ENCODE assay signal across 26 mouse cellular contexts in the genomic region with DNA sequence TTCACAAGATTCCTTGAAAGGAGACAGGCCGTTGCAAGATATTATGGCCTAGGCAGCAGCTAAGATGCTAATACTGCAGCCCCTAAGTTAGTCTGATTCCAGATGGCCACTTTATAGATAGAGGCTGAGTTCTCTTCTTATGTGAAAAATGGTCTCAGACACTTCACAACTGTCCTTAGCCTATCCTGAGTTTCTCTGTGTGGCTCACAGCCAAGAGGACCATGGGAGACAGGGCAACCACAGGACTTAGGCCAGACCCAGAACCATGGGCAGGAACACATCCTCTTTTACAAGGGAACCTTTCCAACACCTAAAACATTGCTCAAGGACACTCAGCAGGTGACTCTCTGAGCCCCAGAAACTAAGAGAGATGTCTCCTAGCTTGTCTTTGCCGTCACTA. TPM values are rescaled to one million over a fixed set of nuclear protein-coding genes. Genes with fewer than 3 reads are reported as not detected.
DNase-seq lines count a peak whose midpoint lies in the region.
"Had no signal": no experiment of that assay in that cellular context is flagged by ENCODE, and none has a peak within 500 bp of the region (broad histone marks: within the 10 kb centered on the region; RNA-seq: fewer than 3 reads in every experiment).

No protein-coding gene starts in this region.

- DNase-seq in adrenal gland, postnatal 10 days: peak; percentile 25
- no peak for DNase-seq in adrenal gland, adult 2 months
- DNase-seq in cerebellum, postnatal 10 days: peak; percentile 38 to 52
- DNase-seq in cerebellum, adult 9-11 months: no peak
- DNase-seq in cerebellum, postnatal 25 days: peak; percentile 27 to 46
- DNase-seq in cerebellum, adult 9-10 months: no peak
- DNase-seq in kidney, postnatal 10 days: peak; percentile 10
- DNase-seq in kidney, postnatal 14 days: no peak
- DNase-seq: adrenal gland, adult 8-10 months; B cell, adult 2 months; cerebellum, adult 11-12 months; forebrain, postnatal 0 days had no signal

RNA-seq across cellular contexts. Expression of a gene that starts 3.3 kb away (rescaled TPM):
- total RNA-seq in adrenal gland, postnatal 10 days (2021): not detected
- not detected for total RNA-seq in adrenal gland, adult 2 months (2021)
- not detected in 2 replicates for polyA plus RNA-seq in adrenal gland, adult 2 months (2012; rRNA removed)
- total RNA-seq: adrenal gland, adult 8-10 months; adrenal gland, postnatal 36 days; CH12.LX; forebrain, postnatal 0 days; G1E; gastrocnemius, adult 18-20 months had no signal
- polyA plus RNA-seq: activated CD4-positive, CD25-positive, alpha-beta regulatory T cell, adult 4 months; CD4-positive, CD25-positive, alpha-beta regulatory T cell, adult 4 months; cortical plate, adult 2 months; embryonic facial prominence, embryonic 10.5 days; embryonic facial prominence, embryonic 12.5 days; embryonic facial prominence, embryonic 14.5 days; forebrain, embryonic 11.5 days; forebrain, embryonic 13.5 days; forebrain, embryonic 15.5 days; forebrain, postnatal 0 days; G1E; Patski had no signal

RNA-seq across cellular contexts. Expression of a gene that starts 8.1 kb away (rescaled TPM):
- total RNA-seq in adrenal gland, postnatal 10 days (2021): not detected
- total RNA-seq in adrenal gland, adult 2 months (2021): not detected
- not detected in 2 replicates for polyA plus RNA-seq in adrenal gland, adult 2 months (2012; rRNA removed)
- total RNA-seq: adrenal gland, adult 8-10 months; adrenal gland, postnatal 36 days; CH12.LX; forebrain, postnatal 0 days; G1E; gastrocnemius, adult 18-20 months had no signal
- polyA plus RNA-seq: activated CD4-positive, CD25-positive, alpha-beta regulatory T cell, adult 4 months; CD4-positive, CD25-positive, alpha-beta regulatory T cell, adult 4 months; cortical plate, adult 2 months; embryonic facial prominence, embryonic 10.5 days; embryonic facial prominence, embryonic 12.5 days; embryonic facial prominence, embryonic 14.5 days; forebrain, embryonic 11.5 days; forebrain, embryonic 13.5 days; forebrain, embryonic 15.5 days; forebrain, postnatal 0 days; G1E; Patski had no signal

RNA-seq across cellular contexts. Expression of a gene that starts 8.6 kb away (rescaled TPM):
- not detected for total RNA-seq in adrenal gland, postnatal 10 days (2021)
- total RNA-seq in adrenal gland, adult 2 months (2021): not detected
- polyA plus RNA-seq in adrenal gland, adult 2 months (2012; rRNA removed): not detected in 2 replicates
- total RNA-seq: adrenal gland, adult 8-10 months; adrenal gland, postnatal 36 days; CH12.LX; forebrain, postnatal 0 days; G1E; gastrocnemius, adult 18-20 months had no signal
- polyA plus RNA-seq: activated CD4-positive, CD25-positive, alpha-beta regulatory T cell, adult 4 months; CD4-positive, CD25-positive, alpha-beta regulatory T cell, adult 4 months; cortical plate, adult 2 months; embryonic facial prominence, embryonic 10.5 days; embryonic facial prominence, embryonic 12.5 days; embryonic facial prominence, embryonic 14.5 days; forebrain, embryonic 11.5 days; forebrain, embryonic 13.5 days; forebrain, embryonic 15.5 days; forebrain, postnatal 0 days; G1E; Patski had no signal

RNA-seq across cellular contexts. Expression of a gene that starts 36.7 kb away (rescaled TPM):
- total RNA-seq in adrenal gland, postnatal 10 days (2021): not detected
- total RNA-seq in adrenal gland, adult 2 months (2021): not detected
- not detected in 2 replicates for polyA plus RNA-seq in adrenal gland, adult 2 months (2012; rRNA removed)
- total RNA-seq: adrenal gland, adult 8-10 months; adrenal gland, postnatal 36 days; CH12.LX; forebrain, postnatal 0 days; G1E; gastrocnemius, adult 18-20 months had no signal
- polyA plus RNA-seq: activated CD4-positive, CD25-positive, alpha-beta regulatory T cell, adult 4 months; CD4-positive, CD25-positive, alpha-beta regulatory T cell, adult 4 months; cortical plate, adult 2 months; embryonic facial prominence, embryonic 10.5 days; embryonic facial prominence, embryonic 12.5 days; embryonic facial prominence, embryonic 14.5 days; forebrain, embryonic 11.5 days; forebrain, embryonic 13.5 days; forebrain, embryonic 15.5 days; forebrain, postnatal 0 days; G1E; Patski had no signal

RNA-seq across cellular contexts. Expression of a gene that starts 42.1 kb away (rescaled TPM):
- not detected for total RNA-seq in adrenal gland, postnatal 10 days (2021)
- not detected for total RNA-seq in adrenal gland, adult 2 months (2021)
- not detected in 2 replicates for polyA plus RNA-seq in adrenal gland, adult 2 months (2012; rRNA removed)
- total RNA-seq: adrenal gland, adult 8-10 months; adrenal gland, postnatal 36 days; CH12.LX; forebrain, postnatal 0 days; G1E; gastrocnemius, adult 18-20 months had no signal
- polyA plus RNA-seq: activated CD4-positive, CD25-positive, alpha-beta regulatory T cell, adult 4 months; CD4-positive, CD25-positive, alpha-beta regulatory T cell, adult 4 months; cortical plate, adult 2 months; embryonic facial prominence, embryonic 10.5 days; embryonic facial prominence, embryonic 12.5 days; embryonic facial prominence, embryonic 14.5 days; forebrain, embryonic 11.5 days; forebrain, embryonic 13.5 days; forebrain, embryonic 15.5 days; forebrain, postnatal 0 days; G1E; Patski had no signal

Comparison
In these comparisons a context has a peak if more than half of its experiments do, and no peak if none do; other contexts are left out.
1. DNase-seq: peak in adrenal gland, postnatal 10 days (single experiment), cerebellum, postnatal 10 days (2 of 2), cerebellum, postnatal 25 days (2 of 2) and kidney, postnatal 10 days (single experiment); none in adrenal gland, adult 2 months (single experiment), cerebellum, adult 9-11 months (single experiment), cerebellum, adult 9-10 months (single experiment) and kidney, postnatal 14 days (single experiment).